Mouse (Mus musculus) ES-CJ7 (cell line): ENCODE results near the gene Tpi1.
"Not testable (repeated sequence)": the region's sequence is repeated elsewhere in the genome, so short reads cannot be mapped to it uniquely, and the experiment has no call there.

ENCODE experiments used
- DNase-seq: peaks from one replicate; pipeline ENCODE4 v3.0.0; 2011; ENCODE audit warnings: low read depth, low spot score

The Tpi1 gene

GRCm38 (mm10) chr6:124809052-124809774, 4.9 kb downstream of the Tpi1 start:
- peak; percentile 64 for DNase-seq

- peak; percentile 67 for DNase-seq
These were observed 5.6 kb downstream of the Tpi1 start, which contains the start of gene Spsb2 for GRCm38 (mm10) chr6:124808358-124809012. Gene Spsb2 (plus strand): TSS chr6:124808661.

- DNase-seq: no peak
These were observed 6.1 kb downstream of the Tpi1 start for GRCm38 (mm10) chr6:124807986-124808357.

GRCm38 (mm10) chr6:124807366-124807765, 6.7 kb downstream of the Tpi1 start:
- no peak for DNase-seq

GRCm38 (mm10) chr6:124806446-124807140, 7.5 kb downstream of the Tpi1 start:
- DNase-seq: no peak

DNA sequence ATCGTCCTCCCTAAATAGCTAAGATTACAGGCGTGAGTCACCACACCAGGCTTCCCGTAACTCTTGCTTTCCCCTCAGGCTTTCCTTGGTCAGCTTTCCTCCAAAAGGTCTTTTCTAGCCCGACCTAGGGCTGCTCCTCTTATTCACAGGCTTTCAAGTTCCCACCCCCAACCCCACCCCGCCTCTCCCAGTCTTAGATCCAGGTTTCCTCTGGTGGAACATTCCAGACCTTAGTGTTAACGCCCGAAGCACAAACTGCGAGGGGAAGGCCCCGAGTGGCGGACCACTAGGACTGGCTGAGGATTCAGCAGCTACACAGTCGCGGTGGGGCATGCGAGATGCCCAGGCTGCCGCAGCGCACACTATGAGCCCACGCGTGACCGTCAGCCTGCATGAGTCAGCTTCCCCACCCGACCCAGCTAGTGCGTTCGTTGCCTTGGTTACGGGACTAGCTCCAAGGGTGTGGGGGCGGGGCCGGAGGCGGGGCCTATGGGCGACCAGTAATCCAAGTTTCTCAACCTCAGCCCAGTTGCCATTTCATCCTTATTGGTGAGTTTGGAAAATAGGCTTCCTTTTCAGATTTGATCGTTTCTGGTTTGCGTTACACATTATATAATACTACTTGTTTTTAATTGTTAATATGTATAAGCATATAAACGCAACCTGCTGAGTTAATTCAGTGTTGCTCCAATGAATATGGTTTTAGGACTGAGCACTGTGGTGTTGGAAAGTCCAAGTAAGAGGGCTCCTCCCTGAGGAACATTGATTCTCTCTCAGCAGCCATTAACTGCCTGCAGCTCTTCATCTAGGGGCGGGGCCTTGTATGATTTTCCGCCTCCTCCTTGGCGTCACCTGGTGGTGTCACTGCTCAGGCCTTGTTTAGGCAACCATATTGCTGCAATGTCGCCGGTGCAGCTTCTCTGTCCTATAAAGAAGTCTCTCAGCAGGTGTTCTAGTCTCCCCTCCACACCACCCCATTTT, 8.5 kb downstream of the Tpi1 start:
- DNase-seq: peak; percentile 98

- DNase-seq: peak; percentile 64
These were observed 9.8 kb downstream of the Tpi1 start for GRCm38 (mm10) chr6:124804341-124804740.

DNA sequence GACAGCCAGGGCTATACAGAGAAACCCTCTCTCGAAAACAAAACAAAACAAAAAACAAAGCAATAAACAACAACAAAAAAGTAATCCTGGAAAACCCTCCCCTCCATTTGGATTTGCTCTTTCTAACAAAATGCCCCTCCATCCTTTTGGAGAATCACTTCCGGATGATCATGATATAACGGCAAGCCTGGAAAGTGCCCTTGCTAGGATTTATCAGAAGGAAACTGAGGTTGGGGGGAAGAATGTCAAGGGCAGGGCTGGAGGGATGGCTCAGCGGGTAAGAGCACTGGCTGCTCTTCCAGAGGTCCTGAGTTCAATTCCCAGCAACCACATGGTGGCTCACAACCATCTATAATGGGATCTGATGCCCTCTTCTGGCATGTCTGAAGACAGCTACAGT, 10.4 kb downstream of the Tpi1 start:
- not testable (repeated sequence) for DNase-seq

DNA sequence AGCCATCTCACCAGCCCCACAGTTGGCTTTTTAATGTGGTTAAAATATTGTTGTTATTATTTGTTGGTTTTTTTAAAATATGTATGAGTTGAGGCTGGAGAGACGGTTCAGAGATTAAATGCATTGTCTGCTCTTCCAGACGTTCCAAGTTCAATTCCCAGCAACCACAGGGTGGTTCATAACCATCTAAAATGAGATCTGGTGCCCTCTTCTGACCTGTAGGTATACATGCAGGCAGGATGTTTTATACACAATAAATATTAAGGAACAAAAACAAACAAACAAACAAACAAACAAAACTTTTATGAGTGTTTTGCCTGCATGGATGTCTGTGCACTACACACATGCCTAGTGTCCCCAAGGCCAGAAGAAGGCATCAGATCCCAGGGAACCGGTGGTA, 11.0 kb downstream of the Tpi1 start:
- DNase-seq: peak; percentile 68

DNA sequence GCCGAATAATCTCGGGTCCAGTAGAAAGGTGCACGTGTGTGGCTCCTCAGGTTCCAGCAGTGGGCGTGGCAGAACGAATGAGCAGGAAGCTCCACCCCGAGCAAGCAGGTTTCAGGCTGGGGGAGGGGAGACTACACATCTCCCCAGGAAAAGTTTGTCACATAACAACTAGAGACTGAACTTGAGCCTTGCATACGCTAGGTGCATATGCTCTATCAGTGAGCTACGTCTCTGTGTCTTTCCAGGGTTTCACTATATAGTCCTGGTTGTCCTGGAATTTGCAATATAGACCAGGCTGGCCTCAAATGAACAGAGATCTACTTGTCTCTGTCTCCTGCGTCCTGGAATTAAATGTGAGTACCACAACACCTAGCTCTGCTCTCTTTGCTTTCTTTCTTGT, 11.7 kb downstream of the Tpi1 start:
- DNase-seq: peak; percentile 85

DNA sequence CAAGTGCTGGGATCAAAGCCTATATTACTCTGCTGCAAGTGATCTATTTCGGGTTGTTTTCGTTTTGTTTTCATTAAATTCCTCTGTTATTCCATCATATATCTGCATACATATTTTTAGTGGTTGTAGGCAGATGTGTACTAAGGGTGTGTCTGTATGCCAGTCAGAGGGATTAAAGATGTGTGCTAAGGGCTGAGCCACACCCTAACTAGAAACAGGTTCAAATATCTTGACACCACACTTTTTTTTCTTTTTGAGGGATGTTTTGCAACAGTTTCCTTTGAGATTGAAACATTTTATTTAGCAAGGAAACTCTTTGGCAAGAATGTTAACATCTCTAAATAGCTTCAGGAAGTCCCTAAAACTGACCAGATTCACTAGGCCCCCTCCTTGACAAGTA, 17.9 kb downstream of the Tpi1 start:
- no peak for DNase-seq

- no peak for DNase-seq
These were observed 18.3 kb downstream of the Tpi1 start for GRCm38 (mm10) chr6:124795781-124796180.

GRCm38 (mm10) chr6:124791911-124792310, 22.2 kb downstream of the Tpi1 start:
- DNase-seq: no peak

DNA sequence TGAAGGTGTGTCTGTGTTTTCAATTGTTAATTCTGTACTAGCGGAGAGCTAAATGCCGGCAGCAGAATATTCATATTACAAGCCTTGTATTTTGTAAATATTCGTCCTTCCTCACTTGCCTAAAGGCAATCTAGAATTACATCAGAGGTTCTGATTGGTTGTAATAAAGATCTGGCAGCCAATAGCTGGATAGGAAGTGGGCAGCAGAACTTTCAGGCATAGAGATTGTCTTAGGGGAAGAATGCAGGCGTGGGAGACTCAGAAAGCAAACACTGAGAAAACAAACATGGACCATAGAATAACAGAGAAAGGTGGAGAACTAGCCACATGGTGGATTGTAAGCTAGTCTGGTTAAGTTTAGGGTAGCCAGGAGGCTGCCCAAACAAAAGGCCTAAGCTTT, 24.0 kb downstream of the Tpi1 start:
- no peak for DNase-seq

DNA sequence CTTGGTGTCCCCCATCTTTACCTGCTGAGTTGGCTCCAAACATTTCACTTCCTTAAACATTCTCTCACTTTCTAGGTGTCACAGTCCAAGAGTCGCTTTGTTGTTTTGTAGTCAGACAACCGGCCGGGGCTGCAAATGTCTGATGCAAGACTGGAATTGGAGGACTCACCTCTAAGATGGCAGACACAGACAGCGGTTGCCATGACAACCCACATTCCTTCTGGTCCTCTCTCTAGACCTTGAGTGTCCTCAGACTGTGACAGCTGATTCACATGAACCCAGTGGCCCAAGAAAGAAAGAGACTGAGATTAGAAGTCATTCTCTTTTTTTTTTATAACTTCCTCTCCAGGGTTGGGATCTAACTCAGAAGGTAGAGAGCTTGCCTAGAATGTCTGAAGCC, 24.6 kb downstream of the Tpi1 start:
- peak; percentile 91 for DNase-seq

DNA sequence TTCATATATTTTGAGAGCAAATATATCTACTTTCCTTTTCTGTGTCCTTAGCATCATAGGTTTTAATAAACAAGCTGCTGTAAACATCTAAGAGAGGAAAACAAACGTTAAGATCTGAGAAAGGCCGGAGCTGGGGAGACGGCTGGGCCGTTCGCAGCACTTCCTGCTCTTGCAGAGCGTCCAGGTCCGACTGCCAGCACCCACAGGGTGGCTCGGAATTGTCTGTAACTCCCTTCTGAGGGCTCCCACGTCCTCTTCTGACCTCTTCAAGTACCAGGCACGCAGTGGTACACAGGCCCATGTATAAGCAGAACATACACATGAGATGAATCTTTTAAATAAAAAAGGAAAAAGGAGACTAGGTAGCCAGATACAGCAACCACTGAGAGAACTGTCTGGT, 26.4 kb downstream of the Tpi1 start:
- DNase-seq: no peak

DNA sequence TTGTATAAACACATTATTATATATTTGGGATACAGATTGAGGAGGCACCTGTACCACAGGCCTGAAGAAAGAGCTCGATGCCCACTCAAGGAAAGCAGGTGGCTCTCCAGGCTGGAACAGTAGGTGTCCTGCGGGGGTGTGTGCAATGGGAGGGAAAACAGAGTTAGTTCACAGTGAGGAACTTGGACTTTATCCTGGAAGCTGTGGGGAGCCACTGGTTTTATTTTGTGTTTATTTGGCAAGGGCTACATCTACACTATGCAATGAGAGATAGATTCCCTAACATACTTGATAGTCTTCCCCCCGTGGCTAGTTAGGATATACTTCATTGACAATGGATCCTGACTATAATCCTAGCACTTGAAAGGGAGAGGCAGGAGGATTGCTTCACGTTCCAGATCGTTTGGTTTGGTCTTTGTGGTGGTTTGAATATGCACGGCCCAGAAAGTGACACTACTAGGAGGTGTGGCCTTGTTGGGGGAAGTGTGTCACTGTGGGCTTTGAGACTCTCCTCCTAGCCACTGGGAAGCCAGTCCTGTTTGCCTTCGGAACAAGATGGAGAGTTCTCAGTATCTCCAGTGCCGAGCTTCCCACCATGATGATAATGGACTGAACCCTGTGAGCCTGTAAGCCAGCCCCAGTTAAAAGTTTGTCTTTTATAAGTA, 27.2 kb downstream of the Tpi1 start:
- DNase-seq: no peak

DNA sequence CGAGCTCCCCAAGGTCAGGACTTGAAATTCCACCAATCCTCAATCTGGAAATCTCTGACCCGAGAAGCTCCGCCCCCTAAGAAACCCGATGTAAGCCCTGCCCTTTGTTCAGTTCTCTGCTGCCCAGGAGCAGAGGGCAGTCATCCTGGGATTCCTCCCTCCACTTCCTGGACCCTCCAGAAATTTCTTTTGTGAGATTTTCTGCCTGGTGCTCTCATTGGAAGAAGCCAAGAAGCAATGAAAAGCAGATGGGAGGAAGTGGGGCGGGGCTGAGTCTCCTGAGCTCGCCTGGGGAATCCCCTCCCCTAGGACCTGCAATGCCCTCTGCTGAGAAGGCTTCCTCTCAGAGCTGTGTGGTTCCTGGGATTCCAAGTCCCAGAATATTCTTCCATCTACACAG, 31.7 kb downstream of the Tpi1 start:
- DNase-seq: peak; percentile 94

- DNase-seq: no peak
These were observed 33.2 kb downstream of the Tpi1 start for GRCm38 (mm10) chr6:124780917-124781316.

- DNase-seq: peak; percentile 66
These were observed 34.1 kb downstream of the Tpi1 start for GRCm38 (mm10) chr6:124779984-124780416.
